Mouse (Mus musculus) mouse trophoblast stem cell (cell line): Measurements from ENCODE around the gene Snx12.
"Not testable (repeated sequence)": the region's sequence is repeated elsewhere in the genome, so short reads cannot be mapped to it uniquely, and the experiment has no call there.

ENCODE experiments used
- in situ Hi-C, 2 experiments: fragments of 300-500 bp; cut with MseI, MboI; formaldehyde crosslinking; loops; 2 replicates in 1 of 2; 3 replicates in 1 of 2; pipeline ENCODE4 v1.15.1; 2025

Gene Snx12

GRCm38 (mm10) chrX:101131992-101132791 lies 90.2 kb downstream of the Snx12 start:
- in situ Hi-C loops, result loop anchor here in 1 of 2 experiments (5.0 kb wide), 1 partner anchor 200 kb away; no protein-coding TSS in a partner anchor

DNA sequence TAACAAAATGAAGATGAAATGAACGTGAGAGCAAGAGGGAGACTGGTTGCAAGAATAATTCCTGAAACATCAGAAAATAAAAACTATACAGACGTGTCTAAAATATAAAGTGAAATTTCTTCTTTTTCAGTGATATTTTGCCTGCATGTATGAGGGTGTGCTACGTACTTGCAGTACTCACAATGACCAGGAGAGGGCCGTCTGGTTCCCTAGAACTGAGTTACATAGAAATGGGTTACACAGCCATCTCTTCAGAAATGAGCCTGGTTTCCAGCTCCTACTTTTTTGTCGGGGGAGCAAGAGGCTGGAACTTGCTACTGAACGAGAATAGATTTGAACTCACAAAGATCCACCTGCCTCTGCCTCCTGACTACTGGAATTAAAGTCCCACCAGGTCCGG lies 91.4 kb downstream of the Snx12 start:
- in situ Hi-C loops, result loop anchor here in 1 of 2 experiments (5.0 kb wide), 1 partner anchor 201 kb away; no protein-coding TSS in a partner anchor

- in situ Hi-C loops, result loop anchor here in 1 of 2 experiments (5.0 kb wide), 1 partner anchor 204 kb away; no protein-coding TSS in a partner anchor
These were observed 93.8 kb downstream of the Snx12 start for GRCm38 (mm10) chrX:101128559-101128958.

DNA sequence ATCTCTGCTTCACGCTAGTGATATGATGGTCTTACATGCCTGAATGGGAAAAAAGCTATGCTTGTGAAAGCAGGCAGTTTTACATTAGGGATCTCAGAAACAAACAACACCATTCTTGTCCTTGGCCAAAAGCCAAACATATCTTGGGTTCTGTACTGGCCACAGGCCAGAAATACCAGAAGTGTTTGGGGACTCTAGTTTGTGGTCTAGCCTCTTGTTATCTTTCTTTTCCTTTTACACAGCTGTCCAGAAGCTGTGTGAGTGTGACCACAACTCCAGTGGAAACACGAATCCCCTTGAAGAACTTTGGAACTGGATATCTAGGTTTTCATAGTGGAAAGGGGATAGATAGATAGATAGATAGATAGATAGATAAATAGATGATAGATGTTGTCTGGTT lies 95.4 kb downstream of the Snx12 start:
- in situ Hi-C loops, result loop anchor here in 1 of 2 experiments (5.0 kb wide), 1 partner anchor 205 kb away; no protein-coding TSS in a partner anchor

DNA sequence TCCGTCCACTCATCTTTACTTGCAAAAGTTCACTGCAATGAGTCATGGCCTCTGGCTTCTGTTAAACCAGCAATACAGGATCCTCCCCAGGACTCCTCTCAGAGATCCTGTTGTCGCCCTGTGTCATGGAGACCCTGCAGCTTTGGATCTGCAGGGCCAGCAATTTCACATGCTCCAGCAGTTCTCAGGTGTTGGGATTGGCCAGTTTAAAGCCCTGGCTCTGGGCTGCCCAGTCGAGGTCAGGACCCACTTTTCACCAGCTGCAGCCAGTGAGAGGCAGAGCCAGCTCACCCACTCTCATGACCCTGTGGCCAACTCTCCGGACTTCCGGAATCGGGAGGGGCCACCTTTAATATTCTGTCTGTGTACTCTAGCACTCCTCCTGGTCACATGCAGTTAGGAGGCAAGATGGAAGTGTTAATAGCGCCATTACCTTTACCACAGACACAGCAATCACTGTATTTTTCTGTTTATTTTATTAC lies 95.8 kb downstream of the Snx12 start:
- in situ Hi-C loops, result loop anchor here in 1 of 2 experiments (5.0 kb wide), 1 partner anchor 206 kb away; no protein-coding TSS in a partner anchor

DNA sequence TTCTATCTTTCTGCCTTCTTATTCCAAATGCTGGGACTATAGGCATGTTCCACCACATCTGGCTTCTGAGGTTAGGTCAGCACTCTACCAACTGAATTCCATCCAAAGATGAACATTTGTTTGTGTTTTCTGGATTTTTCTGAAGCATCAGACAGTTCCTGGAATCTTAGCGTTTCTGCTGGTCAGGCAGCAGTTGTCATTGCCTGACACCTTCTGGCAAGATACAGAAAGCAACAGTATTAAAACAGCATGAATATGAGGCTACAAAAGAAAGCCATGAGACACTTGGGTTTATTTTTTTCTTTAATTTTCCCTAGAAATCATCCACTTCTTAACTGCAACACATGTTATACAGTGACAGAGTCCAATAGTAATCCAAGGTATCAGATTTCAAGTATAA lies 101.8 kb downstream of the Snx12 start:
- in situ Hi-C loops, result no loop called here

DNA sequence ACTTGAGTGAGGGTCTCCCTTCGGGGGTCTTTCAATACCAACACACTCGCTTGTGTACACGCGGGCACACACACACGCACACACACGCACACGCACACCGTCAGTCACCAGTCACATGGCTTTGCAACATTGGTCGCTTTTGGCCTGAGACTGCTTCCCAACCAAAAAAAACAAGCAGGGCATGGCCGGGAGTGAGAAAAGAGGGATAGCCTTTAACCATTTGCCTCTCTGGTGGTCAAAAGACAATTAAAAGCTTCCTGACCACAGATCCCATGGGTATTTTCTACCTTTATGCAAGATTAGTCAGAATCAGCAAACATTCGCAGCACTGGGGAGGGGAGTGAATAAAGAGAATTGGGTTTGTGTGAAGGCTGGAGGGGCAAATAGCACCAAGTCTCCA lies 136.4 kb downstream of the Snx12 start, which contains the start of gene Slc7a3:
TSS of gene Slc7a3 (minus strand) at position 101 of the 400 bp plus-strand sequence.
- in situ Hi-C loops, result no loop called here

- in situ Hi-C loops, result not testable (repeated sequence)
These were observed 137.2 kb downstream of the Snx12 start for GRCm38 (mm10) chrX:101085211-101085610.

DNA sequence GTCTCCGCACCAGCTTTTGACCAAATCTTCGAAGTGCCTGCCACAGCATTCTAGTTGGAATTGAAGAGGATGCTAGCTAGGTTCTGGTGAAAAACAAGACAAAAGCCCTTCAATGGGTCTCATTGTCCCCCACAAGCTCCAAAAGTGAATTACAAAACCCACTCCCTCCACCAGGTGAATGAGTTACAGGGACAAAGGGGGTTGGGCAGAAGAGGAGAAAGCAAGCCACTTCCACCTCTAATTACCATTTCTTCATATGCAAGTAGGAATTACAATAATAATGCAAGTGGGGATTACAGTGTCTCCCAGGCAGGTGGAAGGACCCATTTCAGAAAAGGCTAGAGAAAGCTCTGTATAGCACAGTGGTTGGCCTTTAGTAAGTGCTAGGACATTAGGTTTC lies 138.2 kb downstream of the Snx12 start:
- in situ Hi-C loops, result no loop called here

- in situ Hi-C loops, result no loop called here
These were observed 157.1 kb downstream of the Snx12 start for GRCm38 (mm10) chrX:101065245-101065644.

- in situ Hi-C loops, result no loop called here
These were observed 158.9 kb downstream of the Snx12 start for GRCm38 (mm10) chrX:101063503-101063902.

GRCm38 (mm10) chrX:101059541-101059940 lies 162.8 kb downstream of the Snx12 start, which contains the start of gene Tex11:
Gene Tex11, minus strand, starts transcription at chrX:101059667.
- in situ Hi-C loops, result no loop called here
